8 mouse cellular contexts compared by ENCODE assay signal in genomic region chr2:117121212-117121983, GRCm38 (mm10). TPM values are rescaled to one million over a fixed set of nuclear protein-coding genes. Genes with fewer than 3 reads are reported as not detected.
A peak's percentile ranks its signal among the peaks of the same experiment; 100 is the strongest.
DNase-seq lines count a peak whose midpoint lies in the region; ATAC-seq and TF ChIP-seq lines count a peak whose summit lies in the region.

Gene Spred1 (plus strand): TSS chr2:117121374.

- H3K27me3 ChIP-seq in forebrain, postnatal 0 days (ENCODE audit: insufficient read depth, low read length) = no peaks in the 10 kb centered on the region
- no peaks in the 10 kb centered on the region for H3K27me3 ChIP-seq in hindbrain, embryonic 16.5 days (replicated peaks; ENCODE audit: control insufficient read depth, insufficient read depth, low read length)
- no peaks in the 10 kb centered on the region for H3K27me3 ChIP-seq in limb, embryonic 10.5 days (ENCODE audit: low read depth, poor library complexity, severe bottlenecking)
- 0 out of 2 replicates have a peak, but pooled peaks cover 7% of the 10 kb centered on the region for H3K27me3 ChIP-seq in midbrain, embryonic 12.5 days
- no peaks in the 10 kb centered on the region for H3K27me3 ChIP-seq in testis, adult 2 months (ENCODE audit: control insufficient read depth, insufficient read depth, low read length)

- ATAC-seq in forebrain, postnatal 0 days = peak; percentile 12
- ATAC-seq in hindbrain, embryonic 16.5 days = peak; percentile 5
- ATAC-seq in midbrain, embryonic 12.5 days (ENCODE audit: low FRiP score, low read depth) = peak; percentile 1; the same call in 1 of the 2 replicates

- no peak for TF ChIP-seq CTCF in forebrain, postnatal 0 days (IDR thresholded peaks at IDR 0.05; ENCODE audit: low read depth)
- TF ChIP-seq CTCF in testis, adult 2 months (IDR thresholded peaks at IDR 0.05; ENCODE audit: control insufficient read depth, insufficient read depth, insufficient replicate concordance, low read depth, low read length) = no peak

- TF ChIP-seq POLR2A in testis, adult 2 months (IDR thresholded peaks at IDR 0.05; ENCODE audit: control insufficient read depth, low read depth, low read length) = no peak; the same call in 1 of the 2 replicates

- peak within 1 kb of the TSS; percentile 99 for H3K27ac ChIP-seq in forebrain, postnatal 0 days (ENCODE audit: low read depth, low read length)
- peak within 1 kb of the TSS; percentile 100 for H3K27ac ChIP-seq in hindbrain, embryonic 16.5 days (ENCODE audit: low read depth, low read length)
- H3K27ac ChIP-seq in limb, embryonic 10.5 days = peak within 1 kb of the TSS; percentile 100
- peak within 1 kb of the TSS; percentile 99 for H3K27ac ChIP-seq in midbrain, embryonic 12.5 days (replicated peaks)
- peak within 1 kb of the TSS; percentile 95 for H3K27ac ChIP-seq in testis, adult 2 months (ENCODE audit: control insufficient read depth, insufficient read depth, low read depth, low read length)

- peak within 1 kb of the TSS; percentile 99 for H3K4me3 ChIP-seq in forebrain, postnatal 0 days (ENCODE audit: low read depth, low read length)
- H3K4me3 ChIP-seq in hindbrain, embryonic 16.5 days (ENCODE audit: low read length) = peak within 1 kb of the TSS; percentile 95
- peak within 1 kb of the TSS; percentile 99 for H3K4me3 ChIP-seq in limb, embryonic 10.5 days
- peak within 1 kb of the TSS; percentile 91 for H3K4me3 ChIP-seq in midbrain, embryonic 12.5 days
- peak within 1 kb of the TSS; percentile 86 for H3K4me3 ChIP-seq in testis, adult 2 months (ENCODE audit: control insufficient read depth, low read depth, low read length)

- peak within 1 kb of the TSS; percentile 92 for H3K9ac ChIP-seq in forebrain, postnatal 0 days
- H3K9ac ChIP-seq in hindbrain, embryonic 16.5 days (ENCODE audit: low read depth, low read length) = peak within 1 kb of the TSS; percentile 99
- H3K9ac ChIP-seq in midbrain, embryonic 12.5 days (replicated peaks) = peak within 1 kb of the TSS; percentile 97

- no peaks in the 10 kb centered on the region for H3K36me3 ChIP-seq in forebrain, postnatal 0 days (ENCODE audit: insufficient read depth)
- H3K36me3 ChIP-seq in hindbrain, embryonic 16.5 days (ENCODE audit: control insufficient read depth, insufficient read depth, low read length) = no peaks in the 10 kb centered on the region
- 0 out of 2 replicates have a peak, but pooled peaks cover 4% of the 10 kb centered on the region for H3K36me3 ChIP-seq in limb, embryonic 10.5 days
- no peaks in the 10 kb centered on the region for H3K36me3 ChIP-seq in midbrain, embryonic 12.5 days
- no peaks in the 10 kb centered on the region for H3K36me3 ChIP-seq in testis, adult 2 months (ENCODE audit: control insufficient read depth, insufficient read depth, low read length)

- peak within 1 kb of the TSS; percentile 71 for H3K4me2 ChIP-seq in forebrain, postnatal 0 days (ENCODE audit: low read depth)
- peak within 1 kb of the TSS; percentile 88 for H3K4me2 ChIP-seq in hindbrain, embryonic 16.5 days (ENCODE audit: low read length)
- H3K4me2 ChIP-seq in midbrain, embryonic 12.5 days (replicated peaks) = peak within 1 kb of the TSS; percentile 76

- under 1% methylated on average over 77 of the region's 99 CpGs for WGBS in forebrain, postnatal 0 days
- 1% methylated on average over 57 of the region's 99 CpGs for WGBS in hindbrain, embryonic 16.5 days
- WGBS in limb, embryonic 10.5 days = 3% methylated on average over 97 of the region's 99 CpGs
- WGBS in midbrain, embryonic 12.5 days = under 1% methylated on average over 69 of the region's 99 CpGs

- peak; percentile 26 to 27 for DNase-seq in right cerebral cortex, adult 2 months (ENCODE audit: low spot score in 2 of 2)
- DNase-seq in right cerebral cortex, adult 18-20 months = no peak
- DNase-seq in c-Kit-positive CD71-positive TER-119-negative erythroid progenitor cells, embryonic 14.5 days (ENCODE audit: low read depth) = peak; percentile 23
- peak; percentile 34 for DNase-seq in forebrain, postnatal 0 days
- DNase-seq in limb, embryonic 10.5 days (ENCODE audit: low spot score) = peak; percentile 81

- H3K9me3 ChIP-seq in forebrain, postnatal 0 days (ENCODE audit: low read length) = no peaks in the 10 kb centered on the region
- H3K9me3 ChIP-seq in hindbrain, embryonic 16.5 days (ENCODE audit: control insufficient read depth, low read length) = no peaks in the 10 kb centered on the region
- H3K9me3 ChIP-seq in limb, embryonic 10.5 days (replicated peaks) = no peaks in the 10 kb centered on the region
- no peaks in the 10 kb centered on the region for H3K9me3 ChIP-seq in midbrain, embryonic 12.5 days

- H3K4me1 ChIP-seq in forebrain, postnatal 0 days (ENCODE audit: insufficient read depth) = peaks cover 11% of the 10 kb centered on the region; the same call in 1 of the 2 replicates
- peaks cover 19% of the 10 kb centered on the region for H3K4me1 ChIP-seq in hindbrain, embryonic 16.5 days (ENCODE audit: control insufficient read depth, insufficient read depth, low read depth, low read length)
- H3K4me1 ChIP-seq in limb, embryonic 10.5 days = peaks cover 28% of the 10 kb centered on the region
- H3K4me1 ChIP-seq in midbrain, embryonic 12.5 days = peaks cover 18% of the 10 kb centered on the region
- peaks cover 8% of the 10 kb centered on the region for H3K4me1 ChIP-seq in testis, adult 2 months (ENCODE audit: control insufficient read depth, insufficient read depth, low read length)

RNA-seq across cellular contexts. Expression of gene Spred1, which starts in this region (rescaled TPM):
- total RNA-seq in forebrain, postnatal 0 days (2014; rRNA removed) = 56.2 and 66.9 TPM in 2 replicates
- 8.8 and 11.3 TPM in 2 replicates for polyA plus RNA-seq in forebrain, postnatal 0 days (2015; fragmentation: Nextera tagmentation; extraction: Ambion mirVana)
- polyA plus RNA-seq in hindbrain, embryonic 16.5 days (2015; fragmentation: Nextera tagmentation; extraction: Ambion mirVana) = 7.4 and 7.7 TPM in 2 replicates
- 14.9 and 17.1 TPM in 2 replicates for polyA plus RNA-seq in limb, embryonic 10.5 days (2016; fragmentation: Nextera tagmentation; extraction: Ambion mirVana)
- 17.8 and 21.7 TPM in 2 replicates for polyA plus RNA-seq in midbrain, embryonic 12.5 days (2016; fragmentation: Nextera tagmentation; extraction: Ambion mirVana)
- 0.76 and 1.0 TPM in 2 replicates for polyA plus RNA-seq in testis, adult 2 months (2012; rRNA removed)
